Mouse (Mus musculus) spleen, postnatal 36 days (tissue): ENCODE results near the gene Izumo2.

Source experiments
- DNase-seq, 2 experiments: peaks; one replicate each; pipeline ENCODE4 v3.0.0; 2022; ENCODE audit warnings: low spot score in 2 of 2, mixed read lengths in 1 of 2

Izumo2 gene

DNA sequence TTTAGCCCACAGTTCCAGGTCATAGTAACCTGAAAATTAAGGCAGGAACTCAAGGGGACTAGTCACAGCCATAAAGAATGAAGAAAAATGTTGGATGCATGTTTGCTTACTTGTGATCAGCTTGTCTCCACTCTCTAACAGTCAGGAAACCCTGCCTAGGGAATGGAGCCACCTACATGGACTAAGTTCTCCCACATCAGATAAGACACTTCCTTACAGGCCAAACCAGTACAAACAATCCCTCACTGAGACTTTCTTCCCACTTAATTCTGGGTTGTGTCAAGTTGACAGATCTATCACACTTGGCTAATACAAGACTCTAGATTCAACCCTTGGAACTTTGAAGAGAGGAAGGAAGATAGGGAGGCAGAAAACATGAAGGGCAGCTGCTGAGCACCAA lies 51.8 kb downstream of the Izumo2 start:
- DNase-seq, result no peak

DNA sequence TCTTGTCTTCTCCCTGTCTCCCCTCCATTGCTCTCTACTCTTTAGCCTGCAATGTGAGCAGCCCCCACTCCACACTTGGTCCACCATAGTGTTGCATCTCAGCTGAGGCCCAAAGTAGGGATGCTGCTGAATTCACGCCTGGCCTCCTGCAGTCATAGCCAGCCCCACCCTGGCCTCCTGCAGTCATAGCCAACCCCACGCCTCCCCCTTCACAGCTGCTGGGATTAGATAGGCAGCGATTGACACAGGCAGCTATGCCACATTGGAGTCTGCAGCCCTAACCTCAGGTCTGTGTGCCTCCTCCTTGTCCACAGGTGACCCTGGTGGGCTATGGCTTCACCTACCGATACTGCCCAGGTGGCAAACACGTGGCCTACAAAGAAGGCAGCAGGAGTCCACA lies 59.6 kb downstream of the Izumo2 start:
- peak; percentile 21 to 40 for DNase-seq
